Mouse (Mus musculus) ovary, adult 10 weeks (tissue): ENCODE results near the gene Pip5k1a. TPM values are rescaled to one million over a fixed set of nuclear protein-coding genes. Genes with fewer than 3 reads are reported as not detected.

Experiments
- polyA plus RNA-seq: library from polyadenylated mRNA; stranded (reverse); fragments of 350-450 nt; fragmentation: Illumina TruSeq; extraction: RNeasy Lipid Tissue Mini Kit (QIAGEN cat#74804); gene quantifications from one replicate; pipeline ENCODE4 v1.2.3, GENCODE M21; 2014

Pip5k1a gene
- polyA plus RNA-seq: 25.1 TPM

DNA sequence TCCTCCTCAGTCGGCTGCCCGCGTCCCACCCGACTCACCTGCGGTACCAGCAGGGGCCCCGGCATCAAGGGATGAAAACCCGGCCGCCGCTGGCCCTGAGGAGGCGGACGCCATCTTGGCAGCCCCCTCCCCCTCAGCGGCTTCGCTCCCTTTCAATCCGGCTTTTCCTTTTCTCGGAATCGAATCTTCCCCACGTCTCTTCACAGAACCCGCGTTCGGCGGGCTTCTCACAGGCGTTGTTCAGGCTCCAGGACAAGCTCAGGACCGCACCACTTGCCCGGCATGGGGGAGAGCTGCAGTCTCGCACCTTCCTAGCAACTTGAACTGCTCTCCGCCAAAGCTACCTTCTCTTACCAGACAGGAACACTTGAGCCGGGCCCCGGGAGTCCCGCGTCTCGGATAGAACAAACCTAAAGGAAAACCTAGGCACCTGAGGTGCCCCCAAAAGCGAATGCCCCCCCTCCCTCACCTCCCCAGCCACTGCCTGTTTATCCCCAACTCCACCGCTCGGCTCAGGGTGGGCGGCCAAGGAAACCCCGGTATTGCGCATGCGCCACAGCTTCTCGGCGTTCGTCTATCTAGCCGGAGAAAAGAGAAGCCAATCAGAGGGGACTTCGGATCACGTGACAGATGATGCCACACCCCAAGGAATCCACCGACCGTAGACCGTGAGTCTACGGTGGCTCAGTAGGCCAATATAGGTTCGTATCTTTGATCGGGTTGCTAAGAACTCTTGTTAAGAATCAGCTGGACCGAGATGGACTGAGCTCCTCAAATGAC lies at the start of gene Pip5k1a:
TSS of gene Pip5k1a (minus strand) at position 593 of the 780 bp plus-strand sequence.

DNA sequence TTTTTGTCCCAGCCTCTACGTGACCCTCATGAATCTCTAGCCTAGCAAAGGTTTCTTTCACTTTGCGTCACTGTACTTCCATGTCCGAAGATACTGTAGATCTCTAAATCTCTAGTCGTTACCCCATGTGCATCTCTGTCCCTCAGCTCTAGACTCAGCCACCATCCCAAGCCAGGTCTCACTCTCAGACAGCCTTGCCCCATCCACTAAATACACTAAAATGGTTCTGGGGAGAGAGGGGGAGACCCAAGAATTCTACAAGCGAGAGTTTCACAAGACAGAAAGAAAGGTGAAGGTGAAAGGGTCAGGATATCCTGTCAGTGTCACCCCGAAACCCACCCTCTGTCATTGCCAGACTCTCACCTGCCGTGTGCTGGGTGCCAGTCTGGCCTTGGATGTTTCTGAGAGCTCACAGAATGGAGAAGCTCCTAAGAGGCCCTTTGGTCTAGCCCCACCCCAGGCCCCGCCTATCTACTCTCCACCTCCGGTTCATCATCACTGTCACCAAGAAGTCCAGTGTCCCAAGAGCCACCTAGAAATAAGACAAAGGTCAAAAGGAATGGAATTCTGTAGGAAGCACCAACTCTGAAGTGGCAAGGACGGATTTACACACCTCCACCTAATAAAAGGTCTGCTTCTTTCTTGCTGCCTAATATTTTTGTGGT lies 35.4 kb upstream of the Pip5k1a start, which contains the start of gene Tnfaip8l2:
TSS of gene Tnfaip8l2 (minus strand) at position 409 of the 665 bp plus-strand sequence.

DNA sequence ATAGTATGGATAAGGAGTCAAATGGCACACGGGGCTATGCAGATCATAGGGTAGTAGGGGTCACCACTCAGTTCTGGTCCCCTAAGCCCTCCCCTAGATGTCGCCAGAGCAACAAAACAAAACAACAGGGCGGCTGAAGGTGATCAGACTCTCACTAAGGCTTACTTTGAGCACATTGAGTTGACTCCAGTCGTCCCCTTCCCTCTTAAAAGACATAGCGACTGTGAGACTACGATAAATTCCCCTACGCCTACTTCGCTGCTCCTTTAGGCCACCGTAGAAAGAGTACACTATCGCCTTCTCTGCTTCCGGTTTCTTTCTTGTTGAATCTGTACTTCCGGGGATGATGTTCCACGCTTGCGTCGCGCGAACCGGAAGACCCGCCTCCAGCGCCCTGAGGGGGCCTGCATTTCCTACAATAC lies 27.0 kb upstream of the Pip5k1a start, which contains the start of the genes Scnm1 and Lysmd1:
TSS of gene Scnm1 (minus strand) at position 332 of the 422 bp plus-strand sequence.
TSS of gene Lysmd1 (plus strand) at position 409 of the 422 bp plus-strand sequence.

DNA sequence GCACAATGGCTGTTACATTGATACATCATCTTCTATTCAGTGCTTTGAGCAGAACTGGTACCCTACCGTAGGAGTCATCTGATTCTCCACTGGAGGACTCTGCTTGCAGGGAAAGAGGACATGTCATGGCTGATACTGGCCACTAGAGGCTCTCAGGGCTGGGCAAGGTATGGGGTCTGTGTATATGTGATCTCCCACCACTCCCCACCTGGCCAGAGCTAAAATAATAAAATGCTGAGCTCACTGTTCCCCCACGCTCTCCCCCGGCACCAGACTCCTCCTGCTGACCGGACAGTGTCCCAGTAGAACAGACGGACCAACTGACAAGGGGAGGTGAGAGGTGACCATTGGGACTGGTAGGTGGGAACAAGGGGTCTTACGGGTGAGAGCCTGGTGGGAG lies 17.5 kb upstream of the Pip5k1a start, which contains the start of gene Tmod4:
TSS of gene Tmod4 (plus strand) at position 231 of the 400 bp plus-strand sequence.

DNA sequence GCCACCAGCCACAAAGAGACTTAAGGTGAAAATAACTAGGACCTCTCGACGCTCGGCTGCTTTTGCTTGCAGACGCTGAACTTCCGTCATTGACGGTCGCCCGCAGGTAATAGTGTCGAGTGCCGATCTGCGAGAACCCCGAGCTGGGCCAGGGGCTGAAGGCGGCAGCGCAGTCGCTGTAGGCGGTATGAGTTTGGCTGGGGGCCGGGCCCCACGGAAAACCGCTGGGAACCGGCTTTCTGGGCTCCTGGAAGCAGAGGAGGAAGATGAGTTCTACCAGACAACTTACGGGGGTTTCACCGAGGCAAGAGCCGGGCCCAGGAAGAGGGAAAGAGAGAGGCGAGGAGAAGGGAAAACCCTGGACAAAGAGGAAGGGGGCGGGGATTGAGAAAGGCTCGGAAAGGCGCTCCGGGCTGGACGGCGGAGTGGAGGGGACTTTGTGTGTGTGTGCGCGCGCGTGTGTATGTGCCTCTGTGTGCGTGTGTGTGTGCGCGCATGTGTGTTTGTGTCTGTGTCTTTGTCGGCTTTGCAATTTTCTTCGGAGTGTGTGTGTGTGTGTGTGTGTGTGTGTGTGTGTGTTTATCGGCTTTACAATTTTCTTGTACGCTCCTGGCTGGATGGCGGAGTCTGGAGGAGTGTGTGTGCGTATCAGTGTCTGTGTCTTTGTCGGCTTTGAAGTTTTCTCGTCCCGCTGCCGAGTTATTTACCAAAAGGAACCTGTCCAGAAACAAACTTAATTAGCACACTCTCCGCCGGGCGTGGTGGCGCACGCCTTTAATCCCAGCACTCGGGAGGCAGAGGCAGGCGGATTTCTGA lies 4.4 kb upstream of the Pip5k1a start, which contains the start of gene Vps72:
TSS of gene Vps72 (plus strand) at position 112 of the 816 bp plus-strand sequence.

DNA sequence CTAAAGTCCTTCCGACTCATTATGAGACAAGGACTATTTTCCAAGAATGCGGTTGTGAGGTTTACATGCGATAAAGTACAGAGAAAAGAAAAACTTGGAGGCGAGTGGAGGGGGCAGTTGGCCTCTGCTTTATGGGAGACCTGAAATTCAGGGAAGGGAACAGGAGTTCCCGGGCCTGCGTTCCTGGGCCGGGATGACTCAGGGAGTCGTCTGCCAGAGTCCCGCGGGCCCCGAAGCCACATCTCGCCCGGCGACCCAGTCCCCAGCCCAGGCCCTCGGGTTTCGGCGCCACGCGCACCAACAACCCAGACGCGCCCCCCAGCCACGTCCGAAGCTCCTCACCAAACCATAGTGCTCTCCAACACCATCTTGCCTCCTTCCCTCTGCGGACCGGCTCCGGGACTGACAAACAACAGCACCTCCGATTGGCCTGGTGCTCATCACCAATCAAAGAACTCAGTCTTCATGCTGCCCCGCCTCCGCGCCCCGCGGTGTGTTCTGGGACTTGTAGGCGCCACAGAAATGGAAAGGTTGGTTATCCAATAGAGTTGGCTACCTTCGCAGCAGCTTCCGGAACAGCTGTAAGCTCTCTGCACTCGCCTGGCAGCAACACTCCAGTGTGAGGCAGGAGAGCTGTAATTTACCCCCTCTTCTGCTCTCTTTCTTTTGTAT lies 64.4 kb downstream of the Pip5k1a start, which contains the start of gene Psmd4:
TSS of gene Psmd4 (minus strand) at position 449 of the 672 bp plus-strand sequence.

DNA sequence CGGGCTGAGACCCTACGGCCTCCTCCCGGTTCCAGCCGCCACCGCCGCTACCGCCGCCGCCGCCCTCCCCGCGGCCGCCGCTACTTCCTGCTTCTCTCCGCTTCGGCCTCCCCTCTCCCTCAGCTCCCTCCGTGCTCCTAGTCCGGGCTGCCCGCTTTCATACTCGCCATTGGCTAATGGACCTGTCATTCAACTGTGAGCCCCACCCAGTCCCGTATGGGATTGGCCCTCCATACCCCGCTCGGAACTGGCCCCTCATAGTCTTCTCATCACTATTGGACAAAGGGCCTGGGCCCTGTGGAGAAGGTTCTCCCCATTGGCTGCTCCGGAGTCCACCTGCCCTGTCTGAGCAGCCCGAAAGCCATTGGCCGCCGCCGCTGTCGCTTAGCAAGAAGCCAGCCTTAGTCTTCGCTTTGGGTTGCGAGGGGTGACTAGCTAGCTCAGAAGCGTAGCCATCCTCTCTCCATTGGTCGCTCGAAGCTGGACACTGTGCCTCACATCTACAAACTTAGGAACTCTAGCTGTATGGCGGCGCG lies 91.3 kb downstream of the Pip5k1a start, which contains the start of gene Zfp687:
TSS of gene Zfp687 (minus strand) at position 112 of the 536 bp plus-strand sequence.

Other genes with a start within 250 kb of the Pip5k1a start
- gene Psmb4, start 220.0 kb downstream of the Pip5k1a start, polyA plus RNA-seq: 49.3 TPM
- gene Selenbp1, start 173.9 kb downstream of the Pip5k1a start, polyA plus RNA-seq: 3.3 TPM
- 23.9 TPM for gene Rfx5, start 152.9 kb downstream of the Pip5k1a start, polyA plus RNA-seq
- 6.7 TPM for gene Pi4kb, start 132.2 kb downstream of the Pip5k1a start, polyA plus RNA-seq
- gene Zfp687, start 91.5 kb downstream of the Pip5k1a start, polyA plus RNA-seq: 8.8 TPM
- 9.3 TPM for gene Psmd4, start 64.3 kb downstream of the Pip5k1a start, polyA plus RNA-seq
- gene Vps72, start 4.1 kb upstream of the Pip5k1a start, polyA plus RNA-seq: 16.5 TPM
- not detected for gene Tmod4, start 17.5 kb upstream of the Pip5k1a start, polyA plus RNA-seq
- 21.2 TPM for gene Scnm1, start 27.1 kb upstream of the Pip5k1a start, polyA plus RNA-seq
- 1.9 TPM for gene Lysmd1, start 27.2 kb upstream of the Pip5k1a start, polyA plus RNA-seq
- gene Tnfaip8l2, start 35.4 kb upstream of the Pip5k1a start, polyA plus RNA-seq: not detected
- gene Sema6c, start 53.5 kb upstream of the Pip5k1a start, polyA plus RNA-seq: 0.34 TPM
- gene Gabpb2, start 111.0 kb upstream of the Pip5k1a start, polyA plus RNA-seq: 35.3 TPM
- 17.5 TPM for gene Cdc42se1, start 121.8 kb upstream of the Pip5k1a start, polyA plus RNA-seq
- gene Mllt11, start 125.2 kb upstream of the Pip5k1a start, polyA plus RNA-seq: 19.0 TPM
- gene Gm128, start 134.7 kb upstream of the Pip5k1a start, polyA plus RNA-seq: 0.26 TPM
- gene Bnipl, start 144.3 kb upstream of the Pip5k1a start, polyA plus RNA-seq: 0.83 TPM
- 125 TPM for gene Mindy1, start 174.4 kb upstream of the Pip5k1a start, polyA plus RNA-seq
- 13.7 TPM for gene Prune1, start 175.1 kb upstream of the Pip5k1a start, polyA plus RNA-seq
- 0.66 TPM for gene Anxa9, start 200.2 kb upstream of the Pip5k1a start, polyA plus RNA-seq
- gene Cers2, start 207.9 kb upstream of the Pip5k1a start, polyA plus RNA-seq: 104 TPM